Mouse (Mus musculus): ENCODE measurements at regions not wholly inside any gene's neighbourhood (a gene's known extent, or its start where the extent isn't known, plus 50 kb on each side); places are given as distances from the start of the nearest gene placed in this dataset.

- Histone ChIP-seq H3K36me3 (ENCODE audit: control insufficient read depth, insufficient read depth, low read length) (no peaks in the 10 kb centered on the region), H3K27me3 (ENCODE audit: control insufficient read depth, insufficient read depth, low read length) (no peaks in the 10 kb centered on the region), H3K27ac (ENCODE audit: low read depth, low read length) (no peak overlapping the region), H3K4me2 (ENCODE audit: low read depth, low read length) (no peak overlapping the region), H3K9ac (replicated peaks; ENCODE audit: low read depth, low read length) (no peak overlapping the region), H3K4me3 (ENCODE audit: low read depth, low read length) (no peak overlapping the region), H3K9me3 (ENCODE audit: control insufficient read depth, low read length) (no peaks in the 10 kb centered on the region), H3K4me1 (ENCODE audit: control insufficient read depth, insufficient read depth, low read length) (no peaks in the 10 kb centered on the region)
- WGBS, result 89% methylated on average over 3 of the region's 3 CpGs
- no peak for ATAC-seq (ENCODE audit: low read depth)
Measured at GRCm38 (mm10) chr9:25374161-25374560, 107.2 kb upstream of the Eepd1 start.

GRCm38 (mm10) chr9:25376209-25376608, 105.1 kb upstream of the Eepd1 start:
- no peaks in the 10 kb centered on the region for H3K27me3 ChIP-seq (ENCODE audit: control insufficient read depth, insufficient read depth, low read length)
- H3K9ac ChIP-seq (replicated peaks; ENCODE audit: low read depth, low read length), result no peak overlapping the region
- no peaks in the 10 kb centered on the region for H3K36me3 ChIP-seq (ENCODE audit: control insufficient read depth, insufficient read depth, low read length)
- H3K4me2 ChIP-seq (ENCODE audit: low read depth, low read length), result no peak overlapping the region
- no peak overlapping the region for H3K27ac ChIP-seq (ENCODE audit: low read depth, low read length)
- no peak overlapping the region for H3K4me3 ChIP-seq (ENCODE audit: low read depth, low read length)
- no peaks in the 10 kb centered on the region for H3K4me1 ChIP-seq (ENCODE audit: control insufficient read depth, insufficient read depth, low read length)
- no peak for ATAC-seq (ENCODE audit: low read depth)
- H3K9me3 ChIP-seq (ENCODE audit: control insufficient read depth, low read length), result no peaks in the 10 kb centered on the region
- WGBS, result 67% methylated on average over 1 of the region's 1 CpGs

- H3K9me3 ChIP-seq (ENCODE audit: control insufficient read depth, low read length), result no peaks in the 10 kb centered on the region
- 60% methylated on average over 12 of the region's 12 CpGs for WGBS
- no peak overlapping the region for H3K4me3 ChIP-seq (ENCODE audit: low read depth, low read length)
- H3K36me3 ChIP-seq (ENCODE audit: control insufficient read depth, insufficient read depth, low read length), result no peaks in the 10 kb centered on the region
- peak overlapping the region; percentile 39; the same call in 1 of the 2 replicates for H3K27ac ChIP-seq (ENCODE audit: low read depth, low read length)
- no peaks in the 10 kb centered on the region for H3K4me1 ChIP-seq (ENCODE audit: control insufficient read depth, insufficient read depth, low read length)
- H3K27me3 ChIP-seq (ENCODE audit: control insufficient read depth, insufficient read depth, low read length), result no peaks in the 10 kb centered on the region
- ATAC-seq (ENCODE audit: low read depth), result peak; percentile 68; the same call in 1 of the 2 replicates
- no peak overlapping the region for H3K9ac ChIP-seq (replicated peaks; ENCODE audit: low read depth, low read length)
- no peak overlapping the region for H3K4me2 ChIP-seq (ENCODE audit: low read depth, low read length)
Measured at GRCm38 (mm10) chr9:25377771-25378747, 103.3 kb upstream of the Eepd1 start.

- ATAC-seq (ENCODE audit: low read depth), result no peak
Measured at GRCm38 (mm10) chr9:25385333-25385732, 96.0 kb upstream of the Eepd1 start.

DNA sequence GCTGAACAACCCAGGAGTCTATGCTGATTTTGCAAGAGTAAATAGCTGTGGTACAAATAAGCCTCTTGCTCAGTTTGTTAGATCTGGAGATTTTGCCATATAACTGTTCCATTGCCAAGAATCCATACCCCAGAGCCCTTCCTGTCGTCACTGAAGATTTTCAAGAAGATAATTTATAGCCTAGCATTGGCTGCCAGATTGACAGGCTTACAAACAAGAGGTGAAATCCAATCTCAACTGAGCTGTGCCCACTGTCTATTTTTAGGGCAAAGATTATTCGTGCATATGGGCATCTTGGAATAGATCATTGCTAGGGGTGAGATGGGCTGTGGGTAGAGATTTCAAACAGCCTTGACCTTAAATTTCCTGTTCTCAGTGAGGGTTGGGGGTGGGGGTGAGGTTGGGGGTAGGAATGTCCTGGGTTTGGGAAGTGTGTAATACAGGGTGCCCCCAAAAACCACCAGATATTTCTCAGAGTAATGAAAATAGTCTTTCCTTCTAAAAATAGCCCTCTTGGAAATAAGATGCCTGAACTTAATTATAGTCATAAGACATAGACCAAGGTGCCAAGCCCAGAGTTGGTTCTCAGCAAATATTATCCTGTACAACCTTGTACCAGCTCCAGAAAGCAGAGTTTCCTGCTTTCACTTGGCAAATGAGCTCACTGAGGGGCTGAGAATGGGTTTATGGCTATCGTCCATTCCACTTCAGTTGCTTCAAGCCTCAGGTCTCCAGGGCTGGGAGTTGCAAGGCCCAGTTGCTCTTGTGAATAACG, 93.3 kb upstream of the Eepd1 start:
- no peak overlapping the region for H3K27ac ChIP-seq (ENCODE audit: low read depth, low read length)

More at GRCm38 (mm10) chr9:25385333-25385732, 96.0 kb upstream of the Eepd1 start:
- Histone ChIP-seq H3K36me3 (ENCODE audit: control insufficient read depth, insufficient read depth, low read length) (no peaks in the 10 kb centered on the region), H3K4me2 (ENCODE audit: low read depth, low read length) (no peak overlapping the region), H3K4me3 (ENCODE audit: low read depth, low read length) (no peak overlapping the region), H3K4me1 (ENCODE audit: control insufficient read depth, insufficient read depth, low read length) (no peaks in the 10 kb centered on the region), H3K27ac (ENCODE audit: low read depth, low read length) (no peak overlapping the region), H3K27me3 (ENCODE audit: control insufficient read depth, insufficient read depth, low read length) (no peaks in the 10 kb centered on the region), H3K9ac (replicated peaks; ENCODE audit: low read depth, low read length) (no peak overlapping the region), H3K9me3 (ENCODE audit: control insufficient read depth, low read length) (no peaks in the 10 kb centered on the region)

GRCm38 (mm10) chr9:25389351-25389750, 92.0 kb upstream of the Eepd1 start:
- Histone ChIP-seq H3K9ac (replicated peaks; ENCODE audit: low read depth, low read length) (no peak overlapping the region), H3K27me3 (ENCODE audit: control insufficient read depth, insufficient read depth, low read length) (no peaks in the 10 kb centered on the region), H3K4me2 (ENCODE audit: low read depth, low read length) (no peak overlapping the region), H3K27ac (ENCODE audit: low read depth, low read length) (no peak overlapping the region), H3K4me3 (ENCODE audit: low read depth, low read length) (no peak overlapping the region), H3K36me3 (ENCODE audit: control insufficient read depth, insufficient read depth, low read length) (no peaks in the 10 kb centered on the region), H3K4me1 (ENCODE audit: control insufficient read depth, insufficient read depth, low read length) (no peaks in the 10 kb centered on the region), H3K9me3 (ENCODE audit: control insufficient read depth, low read length) (no peaks in the 10 kb centered on the region)
- WGBS, result 88% methylated on average over 3 of the region's 3 CpGs
- ATAC-seq (ENCODE audit: low read depth), result no peak

More for the DNA sequence above, 93.3 kb upstream of the Eepd1 start:
- H3K4me1 ChIP-seq (ENCODE audit: control insufficient read depth, insufficient read depth, low read length), result no peaks in the 10 kb centered on the region
- no peak for ATAC-seq (ENCODE audit: low read depth)
- no peaks in the 10 kb centered on the region for H3K27me3 ChIP-seq (ENCODE audit: control insufficient read depth, insufficient read depth, low read length)
- H3K9me3 ChIP-seq (ENCODE audit: control insufficient read depth, low read length), result no peaks in the 10 kb centered on the region
- H3K4me2 ChIP-seq (ENCODE audit: low read depth, low read length), result no peak overlapping the region
- no peak overlapping the region for H3K9ac ChIP-seq (replicated peaks; ENCODE audit: low read depth, low read length)
- WGBS, result 68% methylated on average over 4 of the region's 4 CpGs
- no peaks in the 10 kb centered on the region for H3K36me3 ChIP-seq (ENCODE audit: control insufficient read depth, insufficient read depth, low read length)
- no peak overlapping the region for H3K4me3 ChIP-seq (ENCODE audit: low read depth, low read length)

- no peak overlapping the region for H3K27ac ChIP-seq (ENCODE audit: low read depth, low read length)
- 33% methylated on average over 9 of the region's 9 CpGs for WGBS
- no peaks in the 10 kb centered on the region for H3K36me3 ChIP-seq (ENCODE audit: control insufficient read depth, insufficient read depth, low read length)
- H3K9ac ChIP-seq (replicated peaks; ENCODE audit: low read depth, low read length), result no peak overlapping the region
- H3K4me1 ChIP-seq (ENCODE audit: control insufficient read depth, insufficient read depth, low read length), result no peaks in the 10 kb centered on the region
- no peak overlapping the region for H3K4me2 ChIP-seq (ENCODE audit: low read depth, low read length)
- ATAC-seq (ENCODE audit: low read depth), result peak; percentile 88; the same call in 1 of the 2 replicates
- H3K4me3 ChIP-seq (ENCODE audit: low read depth, low read length), result no peak overlapping the region
- H3K9me3 ChIP-seq (ENCODE audit: control insufficient read depth, low read length), result no peaks in the 10 kb centered on the region
- H3K27me3 ChIP-seq (ENCODE audit: control insufficient read depth, insufficient read depth, low read length), result no peaks in the 10 kb centered on the region
Measured at GRCm38 (mm10) chr9:25400647-25401335, 80.6 kb upstream of the Eepd1 start.

DNA sequence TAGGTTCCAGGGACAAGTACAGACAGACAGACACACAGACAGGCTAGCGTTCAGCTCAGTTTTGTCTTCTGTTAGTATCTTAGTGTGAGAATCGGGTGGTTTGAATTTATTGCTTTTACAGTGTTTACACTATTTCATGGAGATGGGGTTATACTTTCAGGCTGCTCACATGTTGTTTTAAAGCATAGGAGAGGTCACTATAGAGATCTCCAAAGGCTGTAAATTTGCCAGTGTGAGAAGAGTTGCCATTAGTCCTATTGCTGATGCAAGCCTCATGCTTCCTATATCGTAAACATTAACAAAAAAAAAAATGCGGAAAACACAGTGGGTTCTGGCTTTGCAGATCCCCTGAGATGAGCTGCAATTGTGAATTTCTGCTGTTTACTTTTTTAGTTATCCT, 75.5 kb upstream of the Eepd1 start:
- Histone ChIP-seq H3K4me1 (ENCODE audit: control insufficient read depth, insufficient read depth, low read length) (no peaks in the 10 kb centered on the region), H3K27ac (ENCODE audit: low read depth, low read length) (no peak overlapping the region)
- no peak for ATAC-seq (ENCODE audit: low read depth)

More for the DNA sequence above, 75.5 kb upstream of the Eepd1 start:
- no peak overlapping the region for H3K4me3 ChIP-seq (ENCODE audit: low read depth, low read length)
- no peaks in the 10 kb centered on the region for H3K9me3 ChIP-seq (ENCODE audit: control insufficient read depth, low read length)
- H3K4me2 ChIP-seq (ENCODE audit: low read depth, low read length), result no peak overlapping the region
- 84% methylated on average over 4 of the region's 4 CpGs for WGBS
- no peaks in the 10 kb centered on the region for H3K36me3 ChIP-seq (ENCODE audit: control insufficient read depth, insufficient read depth, low read length)
- H3K9ac ChIP-seq (replicated peaks; ENCODE audit: low read depth, low read length), result no peak overlapping the region
- H3K27me3 ChIP-seq (ENCODE audit: control insufficient read depth, insufficient read depth, low read length), result no peaks in the 10 kb centered on the region

Measured in neural tube, embryonic 14.5 days (tissue).